Mouse (Mus musculus) C2C12 (cell line): ENCODE measurements around the gene Ldah. TPM values are rescaled to one million over a fixed set of nuclear protein-coding genes. Genes with fewer than 3 reads are reported as not detected.

ENCODE experiments used
- H3K27me3 ChIP-seq: one replicate; pipeline ENCODE4 v1.6.1; 2011; ENCODE audit not compliant: control insufficient read depth, insufficient read depth, insufficient read length
- H3K36me3 ChIP-seq: one replicate; pipeline ENCODE4 v1.6.1; 2011; ENCODE audit not compliant: control insufficient read depth, insufficient read depth
- H3K4me3 ChIP-seq: one replicate; pipeline ENCODE4 v1.5.1; 2011; ENCODE audit warnings: mild to moderate bottlenecking, control low read depth; ENCODE audit not compliant: poor library complexity, insufficient read depth, severe bottlenecking
- H3K79me2 ChIP-seq: one replicate; pipeline ENCODE4 v1.6.1; 2011; ENCODE audit not compliant: control insufficient read depth, insufficient read depth
- H3K79me3 ChIP-seq: one replicate; pipeline ENCODE4 v1.6.1; 2011; ENCODE audit warnings: low read depth, control low read depth
- H3ac ChIP-seq: one replicate; pipeline ENCODE3; 2011; ENCODE audit warnings: low read depth; ENCODE audit not compliant: control insufficient read depth, insufficient read length
- CEBPB ChIP-seq: IDR thresholded peaks from one replicate; pipeline ENCODE4 v1.6.1; 2011; ENCODE audit warnings: low read depth, mild to moderate bottlenecking, control low read depth, moderate library complexity
- CTCF ChIP-seq: IDR thresholded peaks from one replicate; pipeline ENCODE4 v1.5.1; 2011; ENCODE audit not compliant: control insufficient read depth, insufficient read depth, insufficient read length
- FOSL1 ChIP-seq: IDR thresholded peaks from one replicate; pipeline ENCODE4 v1.8.0; 2011; ENCODE audit warnings: mild to moderate bottlenecking, low read length; ENCODE audit not compliant: poor library complexity, insufficient read depth, severe bottlenecking
- MAX ChIP-seq: IDR thresholded peaks from one replicate; pipeline ENCODE4 v1.6.1; 2011; ENCODE audit warnings: mild to moderate bottlenecking, control low read depth
- MYOD1 ChIP-seq: IDR thresholded peaks from one replicate; pipeline ENCODE4 v1.6.1; 2011; ENCODE audit warnings: low read depth; ENCODE audit not compliant: control insufficient read depth, insufficient read length
- MYOG ChIP-seq: IDR thresholded peaks from one replicate; pipeline ENCODE4 v1.6.1; 2011; ENCODE audit not compliant: control insufficient read depth, insufficient read length; ENCODE audit errors: extremely low read depth
- USF1 ChIP-seq: IDR thresholded peaks from one replicate; pipeline ENCODE4 v1.6.1; 2011; ENCODE audit warnings: low read depth, mild to moderate bottlenecking, control low read depth, moderate library complexity
- polyA plus RNA-seq: library from polyadenylated mRNA; unstranded; fragments of >200 nt; fragmentation: generic; extraction: Trizol; gene quantifications from one replicate; pipeline ENCODE4 v1.2.1, GENCODE M21; 2012; ENCODE audit warnings: missing spikeins

Ldah gene
- polyA plus RNA-seq, 1 experiment: 52.7 TPM

DNA sequence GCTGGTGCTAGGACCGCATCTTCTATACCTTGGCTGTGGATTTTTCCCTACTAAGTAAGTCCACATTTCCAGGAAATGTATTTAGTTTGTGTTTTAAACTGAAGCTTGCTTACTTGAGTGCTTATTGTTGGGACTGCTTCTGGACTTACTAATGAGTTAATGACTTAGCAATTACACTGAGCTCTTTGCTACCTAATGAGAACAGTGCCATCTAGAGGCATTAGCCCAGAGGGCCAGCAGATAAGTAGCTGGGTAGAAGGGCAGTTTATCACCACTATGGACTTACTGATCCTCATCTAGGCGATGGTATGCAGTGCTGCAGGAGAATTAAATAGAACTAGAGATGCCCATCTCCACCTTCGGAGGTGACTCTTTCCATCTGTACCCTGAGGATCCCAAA, 24.8 kb downstream of the Ldah start:
- peak; percentile 36 for TF ChIP-seq CTCF
- no peak for TF ChIP-seq MYOG
- Histone ChIP-seq H3K79me2 (no peaks in the 10 kb centered on the region), H3K79me3 (no peaks in the 10 kb centered on the region), H3K27me3 (no peaks in the 10 kb centered on the region), H3K36me3 (peaks cover 42% of the 10 kb centered on the region), H3K4me3 (no peak overlapping the region), H3ac (no peak overlapping the region)

DNA sequence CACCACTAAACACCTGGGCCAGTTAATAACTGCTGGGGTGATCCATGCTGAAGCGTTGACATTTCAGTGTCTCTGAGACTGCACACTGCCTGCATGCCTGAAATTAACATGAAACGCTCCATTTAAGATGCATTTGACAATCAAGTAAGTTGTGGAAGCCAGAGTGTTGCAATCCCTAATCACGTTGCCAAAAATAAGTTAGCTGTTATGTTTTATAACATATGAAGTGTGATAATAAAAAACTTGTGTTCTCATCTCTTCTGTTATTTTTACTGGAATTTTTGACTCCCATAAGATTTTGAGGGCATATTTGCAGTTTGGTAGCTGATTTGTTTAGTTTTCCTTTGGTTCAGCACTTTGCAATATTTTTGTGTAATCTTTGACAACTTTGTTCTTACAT, 34.3 kb downstream of the Ldah start:
- Histone ChIP-seq H3ac (no peak overlapping the region), H3K27me3 (no peaks in the 10 kb centered on the region), H3K4me3 (no peak overlapping the region), H3K79me2 (peaks cover 9% of the 10 kb centered on the region), H3K36me3 (peaks cover 25% of the 10 kb centered on the region), H3K79me3 (no peaks in the 10 kb centered on the region)
- TF ChIP-seq FOSL1: no peak
- no peak for TF ChIP-seq CEBPB
- TF ChIP-seq CTCF: no peak

GRCm38 (mm10) chr12:8244746-8245145, 36.8 kb downstream of the Ldah start:
- Histone ChIP-seq H3K79me3 (no peaks in the 10 kb centered on the region), H3K79me2 (peaks cover 9% of the 10 kb centered on the region), H3K27me3 (no peaks in the 10 kb centered on the region), H3ac (no peak overlapping the region), H3K36me3 (peaks cover 18% of the 10 kb centered on the region), H3K4me3 (no peak overlapping the region)
- TF ChIP-seq FOSL1 (no peak), MYOD1 (no peak), USF1 (no peak), MYOG (no peak), MAX (no peak), CEBPB (no peak), CTCF (no peak)

DNA sequence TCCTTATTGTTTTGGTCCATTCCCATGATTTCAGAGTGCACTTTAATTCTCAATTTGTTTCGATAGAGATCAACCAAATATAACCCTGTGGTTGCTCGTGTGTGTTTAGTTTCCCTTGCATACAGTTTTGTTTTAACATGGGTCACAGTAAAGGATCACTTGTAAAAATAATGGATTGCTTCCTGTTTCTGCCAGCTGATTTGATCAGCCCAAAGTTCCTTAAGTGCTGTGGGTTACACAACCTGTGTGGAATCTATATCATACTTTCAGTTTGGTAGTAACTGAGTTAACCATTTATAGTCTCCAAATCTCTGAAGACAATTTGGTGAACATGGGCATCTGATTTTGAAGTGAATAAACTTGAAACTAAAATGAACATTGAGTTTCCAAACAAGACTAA, 52.4 kb downstream of the Ldah start:
- Histone ChIP-seq H3K4me3 (no peak overlapping the region), H3ac (no peak overlapping the region), H3K79me2 (no peaks in the 10 kb centered on the region), H3K79me3 (peaks cover 2% of the 10 kb centered on the region), H3K27me3 (no peaks in the 10 kb centered on the region), H3K36me3 (peaks cover 6% of the 10 kb centered on the region)
- TF ChIP-seq CEBPB (no peak), FOSL1 (no peak), USF1 (no peak), MAX (no peak)

- Histone ChIP-seq H3ac (no peak overlapping the region), H3K79me3 (no peaks in the 10 kb centered on the region), H3K36me3 (peaks cover 12% of the 10 kb centered on the region), H3K27me3 (no peaks in the 10 kb centered on the region), H3K79me2 (no peaks in the 10 kb centered on the region), H3K4me3 (no peak overlapping the region)
- TF ChIP-seq MAX: no peak
- no peak for TF ChIP-seq USF1
- TF ChIP-seq CEBPB: no peak
- TF ChIP-seq MYOD1: no peak
- TF ChIP-seq MYOG: no peak
- TF ChIP-seq FOSL1: no peak
- no peak for TF ChIP-seq CTCF
Observed at GRCm38 (mm10) chr12:8266311-8266710, 58.4 kb downstream of the Ldah start.

DNA sequence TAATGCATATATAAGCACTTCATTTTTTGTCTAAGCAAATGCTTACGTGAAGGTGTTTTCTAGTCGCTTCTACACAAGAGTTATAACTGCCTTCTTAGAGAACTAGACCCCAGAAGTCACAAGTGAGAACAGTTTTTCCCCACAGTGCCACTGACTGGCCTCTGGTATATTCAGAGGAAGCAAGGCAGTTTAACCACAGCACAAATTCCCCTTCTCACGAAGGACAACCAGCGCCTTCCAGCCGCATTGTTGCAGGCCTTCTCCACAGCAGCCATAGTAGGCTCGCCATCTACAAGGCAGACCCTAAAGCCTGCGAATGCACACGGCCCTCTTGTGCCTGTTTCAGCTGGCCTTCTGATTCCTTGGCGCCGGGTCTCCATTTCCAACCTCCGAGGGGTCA, 61.7 kb downstream of the Ldah start:
- Histone ChIP-seq H3K79me2 (no peaks in the 10 kb centered on the region), H3K36me3 (peaks cover 21% of the 10 kb centered on the region), H3K4me3 (no peak overlapping the region), H3ac (no peak overlapping the region), H3K27me3 (no peaks in the 10 kb centered on the region), H3K79me3 (no peaks in the 10 kb centered on the region)
- TF ChIP-seq USF1 (no peak), FOSL1 (no peak), MYOD1 (no peak), MYOG (no peak), MAX (no peak), CTCF (no peak), CEBPB (no peak)

GRCm38 (mm10) chr12:8271405-8271804, 63.5 kb downstream of the Ldah start:
- no peaks in the 10 kb centered on the region for H3K79me2 ChIP-seq
- H3K79me3 ChIP-seq: no peaks in the 10 kb centered on the region
- H3K4me3 ChIP-seq: no peak overlapping the region

More at GRCm38 (mm10) chr12:8271405-8271804, 63.5 kb downstream of the Ldah start:
- H3ac ChIP-seq: no peak overlapping the region
- no peaks in the 10 kb centered on the region for H3K27me3 ChIP-seq
- TF ChIP-seq CTCF: no peak
- TF ChIP-seq CEBPB: no peak
- TF ChIP-seq MAX: no peak
- TF ChIP-seq USF1: no peak
- TF ChIP-seq MYOD1: no peak
- TF ChIP-seq MYOG: no peak
- TF ChIP-seq FOSL1: no peak
- H3K36me3 ChIP-seq: peaks cover 29% of the 10 kb centered on the region
